Mouse (Mus musculus): Measurements from ENCODE around the gene Kctd13. TPM values are rescaled to one million over a fixed set of nuclear protein-coding genes. Genes with fewer than 3 reads are reported as not detected.

Kctd13 gene
- total RNA-seq, 4 experiments from 2014 or later: 137 to 173 (median 161) TPM

DNA sequence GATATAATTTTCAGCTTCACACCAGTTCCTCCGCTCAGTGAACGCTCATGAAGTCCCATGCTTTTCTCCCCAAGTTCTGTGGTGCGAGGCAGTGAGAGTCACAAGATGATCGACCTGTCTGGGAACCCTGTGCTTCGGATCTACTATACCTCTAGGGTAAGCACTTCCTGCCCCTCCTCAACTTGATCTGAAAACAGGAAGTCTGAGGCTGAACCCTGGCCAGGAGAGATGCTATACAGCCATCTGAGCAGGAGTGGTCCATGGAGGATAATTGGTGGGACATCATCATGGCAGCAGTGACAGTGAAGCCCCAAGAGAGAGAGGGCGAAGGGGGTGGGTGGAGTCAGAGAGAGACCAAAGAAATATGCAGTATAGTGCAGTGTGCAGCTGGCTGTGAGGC, 50.2 kb downstream of the Kctd13 start:
- DNase-seq (ENCODE audit: low spot score in 2 of 2): no peak

DNA sequence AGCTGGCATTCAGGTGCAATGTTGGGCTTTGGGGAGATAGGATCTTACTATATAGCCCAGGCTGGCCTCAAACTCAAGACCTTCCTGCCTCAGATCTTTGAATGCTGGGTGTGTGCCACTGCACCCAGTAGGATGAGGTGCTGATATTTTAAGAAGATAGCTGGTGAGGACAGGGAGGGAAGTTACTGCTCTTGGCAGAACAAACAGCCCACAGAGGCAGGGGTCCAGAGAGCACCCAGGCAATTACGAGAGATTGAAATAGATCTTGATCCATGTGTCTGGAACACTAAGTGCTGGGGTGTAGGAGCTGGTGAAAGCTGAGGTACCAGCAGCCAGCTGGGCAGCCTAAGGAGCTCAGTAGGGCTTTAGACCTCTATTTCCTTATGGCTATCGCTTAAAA, 52.9 kb downstream of the Kctd13 start:
- DNase-seq (ENCODE audit: low spot score in 2 of 2): no peak

DNA sequence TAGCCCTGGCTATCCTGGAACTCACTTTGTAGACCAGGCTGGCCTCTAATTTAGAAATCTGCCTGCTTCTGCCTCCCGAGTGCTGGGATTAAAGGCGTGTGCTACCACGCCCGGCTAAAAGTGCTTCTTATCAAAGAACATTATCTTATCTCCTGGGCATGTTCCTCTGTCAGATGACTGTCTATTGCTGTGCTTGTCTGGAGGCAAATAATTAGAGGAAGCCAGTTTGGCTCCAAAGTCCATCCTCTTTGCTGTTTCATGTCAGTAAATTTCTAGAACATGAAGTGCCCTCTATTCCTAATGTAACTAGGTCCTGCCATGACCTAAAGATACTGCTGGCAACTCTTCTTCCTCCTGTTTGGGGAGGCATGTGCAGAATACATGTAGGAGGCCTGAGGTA, 53.4 kb downstream of the Kctd13 start:
- no peak for DNase-seq (ENCODE audit: low spot score in 2 of 2)

DNA sequence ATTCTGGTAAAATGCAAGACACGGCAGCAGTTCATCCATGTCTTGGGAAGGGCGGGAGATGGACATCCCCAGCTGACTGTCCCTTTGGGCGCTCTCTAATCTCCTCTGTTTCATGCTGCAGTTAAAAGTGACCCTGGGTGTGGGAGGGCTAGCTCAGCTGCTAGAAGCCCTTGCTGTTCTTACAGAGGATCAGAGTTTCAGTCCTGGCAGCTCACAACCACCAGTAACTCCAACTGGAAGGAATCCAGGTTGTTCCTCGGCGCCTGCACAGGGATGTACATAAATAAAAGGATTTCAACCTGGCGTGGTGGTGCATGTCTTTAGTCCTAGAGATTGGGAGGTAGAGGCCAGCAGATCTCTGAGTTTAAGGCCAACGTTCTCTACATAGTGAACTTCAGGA, 54.4 kb downstream of the Kctd13 start:
- no peak for DNase-seq (ENCODE audit: low spot score in 2 of 2)

DNA sequence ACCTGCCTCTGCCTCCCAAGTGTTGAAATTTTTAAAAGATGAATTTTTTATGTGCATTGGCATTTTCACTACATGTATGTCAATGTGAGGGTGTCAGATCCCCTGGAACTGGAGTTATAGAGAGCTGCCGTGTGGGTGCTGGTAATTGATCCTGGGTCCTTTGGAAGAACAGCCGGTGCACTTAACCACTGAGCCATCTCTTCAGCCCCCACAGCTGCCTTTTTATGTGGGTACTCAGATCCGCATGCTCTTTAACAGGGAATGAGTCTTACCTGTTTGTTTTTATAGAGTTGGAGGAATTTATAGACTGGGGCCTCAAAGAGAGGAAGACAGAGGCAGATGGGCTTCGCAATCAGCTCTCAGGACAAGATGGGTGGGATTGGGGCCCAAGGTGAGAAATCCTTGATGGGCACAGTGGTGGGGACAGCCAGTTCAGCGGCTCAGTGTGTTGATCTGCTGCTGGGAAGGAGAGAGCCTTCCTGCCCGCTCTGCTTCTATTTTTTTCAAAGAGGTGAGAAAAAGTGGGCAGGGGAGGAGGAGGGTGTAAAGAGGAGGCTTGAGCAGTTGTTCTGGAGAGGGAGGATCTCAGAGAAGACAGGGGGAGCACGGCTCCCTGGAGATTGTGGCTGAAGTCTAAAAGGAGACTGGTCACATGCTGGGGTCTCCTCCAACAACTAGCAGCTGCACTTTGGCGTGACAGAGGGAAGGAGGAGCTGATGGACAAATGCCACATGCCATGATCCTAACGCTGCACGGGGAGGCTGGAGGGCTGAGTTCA, 56.2 kb downstream of the Kctd13 start:
- DNase-seq (ENCODE audit: low spot score in 2 of 2): no peak

DNA sequence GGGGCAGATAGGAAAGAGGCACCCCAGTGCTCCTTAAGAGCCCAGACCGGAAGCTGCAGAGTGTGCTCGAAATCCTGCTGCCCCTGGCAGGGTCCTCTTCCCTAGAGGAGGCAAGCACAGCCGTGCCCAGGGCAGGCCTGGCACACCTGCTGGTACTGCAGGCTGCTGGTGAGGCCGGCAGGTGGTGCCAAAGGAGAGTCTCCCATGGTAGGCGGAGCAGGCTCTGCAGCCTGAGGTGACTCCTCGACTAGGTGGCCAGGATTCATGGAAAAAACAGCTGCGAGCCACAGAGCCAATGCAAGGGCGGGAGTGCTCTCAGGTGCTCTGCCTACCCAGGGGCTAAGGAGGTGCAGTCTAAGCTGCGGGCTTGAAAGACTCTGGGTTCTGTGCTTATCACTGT, 57.6 kb downstream of the Kctd13 start:
- DNase-seq (ENCODE audit: low spot score in 2 of 2): no peak

DNA sequence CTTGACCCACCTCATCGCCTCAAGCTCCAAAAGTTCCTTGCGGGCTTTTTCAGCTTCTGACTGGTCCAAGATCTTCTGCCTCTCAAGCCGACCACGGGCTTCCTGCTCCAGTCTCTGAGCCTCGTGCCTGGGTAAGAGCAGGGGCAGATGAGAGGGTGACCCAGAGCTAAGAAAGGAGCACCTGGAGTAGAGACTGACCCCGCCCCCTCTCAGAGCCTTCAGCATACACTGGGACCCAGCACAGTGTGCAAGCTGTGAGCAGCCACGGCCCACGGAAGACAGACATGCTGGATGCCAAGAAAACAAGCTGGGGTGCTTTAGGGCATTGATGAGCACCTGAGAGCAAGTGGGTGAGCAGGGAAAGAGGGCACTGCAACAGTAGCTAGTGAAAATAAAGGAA, 60.1 kb downstream of the Kctd13 start:
- DNase-seq (ENCODE audit: low spot score in 2 of 2): no peak

Other genes with a start within 250 kb of the Kctd13 start
- gene Bola2, start 233.5 kb upstream of the Kctd13 start, total RNA-seq (2022): 100 to 1,000 TPM in 1 of 4 experiments, 10 to 100 TPM in 3; 73.9 to 105 (median 92.5) TPM
- 10 to 100 TPM; 19.7 to 21.0 (median 20.1) TPM for gene Slx1b, start 233.1 kb upstream of the Kctd13 start, total RNA-seq (2022)
- gene Coro1a, start 221.1 kb upstream of the Kctd13 start, total RNA-seq (2022): 100 to 1,000 TPM; 119 to 166 (median 141) TPM
- gene Mapk3, start 169.3 kb upstream of the Kctd13 start, total RNA-seq (2022): 100 to 1,000 TPM; 165 to 197 (median 178) TPM
- gene Gdpd3, start 162.5 kb upstream of the Kctd13 start, total RNA-seq (2022): 1 to 10 TPM; 4.4 to 7.9 (median 5.0) TPM
- gene Ypel3, start 151.9 kb upstream of the Kctd13 start, total RNA-seq (2022): 100 to 1,000 TPM; 236 to 283 (median 255) TPM
- gene Tbx6, start 147.4 kb upstream of the Kctd13 start, total RNA-seq (2022): 1 to 10 TPM in 3 of 4 experiments, under 1 TPM in 1; 0.43 to 1.5 (median 1.2) TPM
- 10 to 100 TPM; 49.5 to 55.7 (median 51.9) TPM for gene Ppp4c, start 136.4 kb upstream of the Kctd13 start, total RNA-seq (2022)
- 10 to 100 TPM; 57.3 to 67.6 (median 62.6) TPM for gene Fam57b, start 131.2 kb upstream of the Kctd13 start, total RNA-seq (2022)
- gene 4930451I11Rik, start 97.2 kb upstream of the Kctd13 start, total RNA-seq (2022): not detected
- 10 to 100 TPM; 17.6 to 20.0 (median 18.7) TPM for gene Doc2a, start 81.5 kb upstream of the Kctd13 start, total RNA-seq (2022)
- 10 to 100 TPM; 25.6 to 44.7 (median 36.2) TPM for gene Hirip3, start 66.9 kb upstream of the Kctd13 start, total RNA-seq (2022)
- gene Ino80e, start 66.5 kb upstream of the Kctd13 start, total RNA-seq (2022): 10 to 100 TPM; 46.3 to 59.5 (median 56.1) TPM
- gene Taok2, start 44.2 kb upstream of the Kctd13 start, total RNA-seq (2022): 100 to 1,000 TPM; 146 to 179 (median 151) TPM
- gene Tmem219, start 6.0 kb upstream of the Kctd13 start, total RNA-seq (2022): 10 to 100 TPM; 21.8 to 34.3 (median 25.6) TPM
- gene Asphd1, start 20.7 kb downstream of the Kctd13 start, total RNA-seq (2022): 10 to 100 TPM; 27.2 to 41.0 (median 31.5) TPM
- gene Sez6l2, start 21.7 kb downstream of the Kctd13 start, total RNA-seq (2022): 100 to 1,000 TPM; 433 to 476 (median 455) TPM
- gene Cdipt, start 47.0 kb downstream of the Kctd13 start, total RNA-seq (2022): 100 to 1,000 TPM; 138 to 156 (median 152) TPM
- 1 to 10 TPM in 1 of 4 experiments, not detected in 3; 1.0 TPM for gene Cdiptos, start 47.2 kb downstream of the Kctd13 start, total RNA-seq (2022)
- gene Mvp, start 85.7 kb downstream of the Kctd13 start, total RNA-seq (2022): 10 to 100 TPM; 10.5 to 17.2 (median 14.1) TPM
- gene Pagr1b, start 87.6 kb downstream of the Kctd13 start, total RNA-seq (2022): not detected
- 10 to 100 TPM; 18.9 to 59.7 (median 27.8) TPM for gene Pagr1a, start 88.5 kb downstream of the Kctd13 start, total RNA-seq (2022)
- 10 to 100 TPM; 20.5 to 63.0 (median 52.5) TPM for gene Gm42742, start 92.2 kb downstream of the Kctd13 start, total RNA-seq (2022)
- gene Prrt2, start 92.3 kb downstream of the Kctd13 start, total RNA-seq (2022): 100 to 1,000 TPM; 208 to 223 (median 215) TPM
- 100 to 1,000 TPM; 204 to 209 (median 206) TPM for gene Maz, start 98.2 kb downstream of the Kctd13 start, total RNA-seq (2022)
- gene Kif22, start 113.6 kb downstream of the Kctd13 start, total RNA-seq (2022): 1 to 10 TPM; 2.5 to 9.4 (median 3.8) TPM
- gene Zg16, start 158.4 kb downstream of the Kctd13 start, total RNA-seq (2022): not detected
- gene AI467606, start 162.5 kb downstream of the Kctd13 start, total RNA-seq (2022): 1 to 10 TPM; 1.2 to 3.7 (median 2.3) TPM
- 1 to 10 TPM in 1 of 4 experiments, under 1 TPM in 3; 0.22 to 1.1 (median 0.53) TPM for gene Qprt, start 193.3 kb downstream of the Kctd13 start, total RNA-seq (2022)
- gene Spn, start 208.9 kb downstream of the Kctd13 start, total RNA-seq (2022): under 1 TPM; 0.29 to 0.68 (median 0.46) TPM